Mouse (Mus musculus) embryo, embryonic 10 days (tissue): ENCODE results near the gene Olfr763.
"Not testable (repeated sequence)": the region's sequence is repeated elsewhere in the genome, so short reads cannot be mapped to it uniquely, and the experiment has no call there.

Experiments
- DNase-seq: peaks from one replicate; pipeline ENCODE4 v3.0.0-alpha.2; 2015; ENCODE audit warnings: low spot score

Gene Olfr763

DNA sequence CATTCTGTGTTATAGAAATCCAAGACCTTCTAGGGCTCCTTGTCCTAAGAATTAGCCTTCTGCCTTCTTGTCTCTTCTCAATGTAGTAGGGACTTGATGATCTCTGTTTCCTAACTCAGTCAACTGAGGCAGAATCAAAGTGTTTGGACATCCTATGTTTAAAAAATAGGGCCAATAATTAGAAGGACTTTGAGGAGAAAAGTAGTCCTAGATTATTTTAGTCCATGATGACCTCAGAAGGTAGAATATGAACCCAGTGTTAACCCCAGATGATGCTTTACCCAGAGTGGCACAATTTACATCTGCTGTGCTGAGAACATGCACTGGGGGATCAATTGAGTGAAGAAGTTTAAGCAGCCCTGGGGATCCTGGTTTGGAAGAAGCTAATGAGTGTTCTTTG is 39.3 kb downstream of the Olfr763 start, which contains the start of gene Olfr765:
Gene Olfr765, minus strand, starts transcription at position 101 of the 400 bp plus-strand sequence.
- not testable (repeated sequence) for DNase-seq
